Mouse (Mus musculus) heart, adult 2 months (tissue): Measurements from ENCODE around the gene 1700086D15Rik.

ENCODE experiments used
- CTCF ChIP-seq: fragments of 200-600 bp; IDR thresholded peaks from 2 replicates; pipeline ENCODE4 v1.8.1; 2022; ENCODE audit warnings: antibody characterized with exemption, mild to moderate bottlenecking, moderate library complexity
- EP300 ChIP-seq: fragments of 200-500 bp; IDR thresholded peaks from 2 replicates; pipeline ENCODE4 v1.6.1; 2011; ENCODE audit warnings: low read depth, low read length, control low read depth; ENCODE audit not compliant: insufficient read depth
- POLR2A ChIP-seq: fragments of 200-500 bp; IDR thresholded peaks from 2 replicates; pipeline ENCODE4 v1.6.1; 2011; ENCODE audit warnings: mild to moderate bottlenecking, low read depth, low read length, control low read depth; ENCODE audit not compliant: insufficient read depth

GRCm38 (mm10) chr11:65186974-65187373 is 27.3 kb upstream of the 1700086D15Rik start:
- TF ChIP-seq CTCF (no peak), EP300 (no peak), POLR2A (no peak)
